ENCODE assay signal across 8 mouse cellular contexts in genomic region chr9:87730961-87731535, GRCm38 (mm10). TPM values are rescaled to one million over a fixed set of nuclear protein-coding genes. Genes with fewer than 3 reads are reported as not detected.
DNase-seq lines count a peak whose midpoint lies in the region; ATAC-seq and TF ChIP-seq lines count a peak whose summit lies in the region.

Gene Tbx18, minus strand, starts transcription at chr9:87731260.

- H3K27ac ChIP-seq in intestine, embryonic 14.5 days (ENCODE audit: low read depth), result no peak within 1 kb of the TSS
- no peak within 1 kb of the TSS for H3K27ac ChIP-seq in olfactory bulb, adult 2 months (ENCODE audit: insufficient read depth, low read depth, low read length)

- TF ChIP-seq POLR2A in lung, adult 2 months (IDR thresholded peaks at IDR 0.05; ENCODE audit: borderline replicate concordance, extremely low read depth, low read depth, low read length), result no peak
- no peak for TF ChIP-seq POLR2A in olfactory bulb, adult 2 months (IDR thresholded peaks at IDR 0.05; ENCODE audit: insufficient read depth, low read depth, low read length)

- H3K4me3 ChIP-seq in intestine, embryonic 14.5 days (ENCODE audit: low read depth, low read length), result peak within 1 kb of the TSS; percentile 38
- peak within 1 kb of the TSS; percentile 23 for H3K4me3 ChIP-seq in lung, adult 2 months (replicated peaks; ENCODE audit: extremely low read depth, low read depth, low read length)
- H3K4me3 ChIP-seq in olfactory bulb, adult 2 months (ENCODE audit: insufficient read depth, low read depth, low read length), result peak within 1 kb of the TSS; percentile 33

- peak within 1 kb of the TSS; percentile 34 for H3K9ac ChIP-seq in intestine, embryonic 14.5 days (ENCODE audit: low read length)

- no peaks in the 10 kb centered on the region for H3K36me3 ChIP-seq in intestine, embryonic 14.5 days (ENCODE audit: control insufficient read depth, insufficient read depth, low read length)

- ATAC-seq in granulocyte monocyte progenitor cell, adult 5-6 weeks (replicated peaks; ENCODE audit: poor library complexity, severe bottlenecking), result peak; percentile 58
- 0 out of 2 replicates have a peak, but pooled peaks have one; percentile 34 for ATAC-seq in intestine, embryonic 14.5 days (replicated peaks; ENCODE audit: low FRiP score, low TSS enrichment, low read depth)

- no peak for TF ChIP-seq CTCF in lung, adult 2 months (IDR thresholded peaks at IDR 0.05; ENCODE audit: insufficient read depth, low read length)
- TF ChIP-seq CTCF in olfactory bulb, adult 2 months (IDR thresholded peaks at IDR 0.05; ENCODE audit: insufficient read depth, low read depth, low read length), result no peak

- peaks cover 16% of the 10 kb centered on the region for H3K4me1 ChIP-seq in intestine, embryonic 14.5 days (replicated peaks; ENCODE audit: control insufficient read depth, insufficient read depth, low read length)
- no peaks in the 10 kb centered on the region; the same call in 1 of the 2 replicates for H3K4me1 ChIP-seq in lung, adult 2 months (ENCODE audit: control insufficient read depth, insufficient read depth, low read length)
- H3K4me1 ChIP-seq in olfactory bulb, adult 2 months (ENCODE audit: control insufficient read depth, insufficient read depth, low read length), result peaks cover 12% of the 10 kb centered on the region

- peaks cover 91% of the 10 kb centered on the region for H3K27me3 ChIP-seq in intestine, embryonic 14.5 days (replicated peaks; ENCODE audit: control insufficient read depth, insufficient read depth, low read length)

- DNase-seq in right cerebral cortex, adult 2 months (ENCODE audit: low spot score in 2 of 2), result peak; percentile 20 to 27
- no peak for DNase-seq in right cerebral cortex, adult 18-20 months
- DNase-seq in embryo, embryonic 10 days (ENCODE audit: low spot score), result peak; percentile 96
- DNase-seq in intestine, embryonic 14.5 days (ENCODE audit: low spot score), result peak; percentile 80
- DNase-seq in lung, adult 2 months, result no peak
- no peak for DNase-seq in spleen, postnatal 10 days (ENCODE audit: low spot score in 2 of 2)

- whole genome bisulfite sequencing in intestine, embryonic 14.5 days, result under 1% methylated on average over 27 of the region's 27 CpGs
- WGBS in lung, adult 2 months, result 2% methylated on average over 27 of the region's 27 CpGs
- WGBS in olfactory bulb, adult 2 months, result 3% methylated on average over 27 of the region's 27 CpGs

- no peaks in the 10 kb centered on the region for H3K9me3 ChIP-seq in intestine, embryonic 14.5 days (ENCODE audit: control insufficient read depth, low read length)

- peak within 1 kb of the TSS; percentile 60 for H3K4me2 ChIP-seq in intestine, embryonic 14.5 days (ENCODE audit: low read length)

RNA-seq across cellular contexts. Expression of gene Tbx18, which starts in this region (rescaled TPM):
- not detected in 2 replicates for total RNA-seq in granulocyte monocyte progenitor cell, adult 5-6 weeks (2014; fragmentation: Nextera tagmentation)
- total RNA-seq in granulocyte monocyte progenitor cell, adult 5-6 weeks (2017), result not detected in 2 replicates
- polyA plus RNA-seq in intestine, embryonic 14.5 days (2014; fragmentation: Nextera tagmentation; extraction: Ambion mirVana), result 0.24 and 0.42 TPM in 2 replicates
- polyA plus RNA-seq in lung, adult 2 months (2012; rRNA removed), result 0.52 and 0.57 TPM in 2 replicates
- not detected in 2 replicates for polyA plus RNA-seq in olfactory bulb, adult 2 months (2012; ENCODE audit: insufficient read depth, insufficient read length, low replicate concordance, missing spikeins)

Comparison
In these comparisons a context has a peak if more than half of its experiments do, and no peak if none do; other contexts are left out.
1. DNase-seq: peak in right cerebral cortex, adult 2 months (2 of 2) and embryo, embryonic 10 days (single experiment); none in right cerebral cortex, adult 18-20 months (single experiment), lung, adult 2 months (single experiment) and spleen, postnatal 10 days (0 of 2).
2. Peak in ATAC-seq in granulocyte monocyte progenitor cell, adult 5-6 weeks; RNA of the gene not detected or under 1 TPM.
3. Peak in DNase-seq, ATAC-seq, H3K4me3 ChIP-seq, H3K9ac ChIP-seq and H3K4me2 ChIP-seq in intestine, embryonic 14.5 days; RNA of the gene not detected or under 1 TPM.
4. Peak in every context shown above with its lines, with median percentiles within 50 percentile points of each other: H3K4me3 ChIP-seq.